Mouse (Mus musculus) urinary bladder, postnatal 36 days (tissue): ENCODE measurements around the gene Zfp616.

ENCODE experiments used
- DNase-seq, 2 experiments: peaks; one replicate each; pipeline ENCODE4 v3.0.0; 2022; ENCODE audit warnings: low spot score in 2 of 2, mixed read lengths in 1 of 2

The Zfp616 gene

GRCm38 (mm10) chr11:74069655-74070054 is at the start of gene Zfp616:
Gene Zfp616 (plus strand): TSS chr11:74069955.
- no peak for DNase-seq

- DNase-seq, result no peak
Measured at GRCm38 (mm10) chr11:74051347-74051746, 18.4 kb upstream of the Zfp616 start.

- DNase-seq, result no peak
Measured at GRCm38 (mm10) chr11:74056451-74056850, 13.3 kb upstream of the Zfp616 start, which contains the start of the genes Olfr139 and Olfr399. Gene Olfr139 (minus strand): TSS chr11:74056551. Gene Olfr399 (minus strand): TSS chr11:74056615.

GRCm38 (mm10) chr11:74100724-74101123 is 31.0 kb downstream of the Zfp616 start:
- DNase-seq, result no peak

- no peak for DNase-seq
Measured at GRCm38 (mm10) chr11:74101507-74101906, 31.8 kb downstream of the Zfp616 start.

GRCm38 (mm10) chr11:74105066-74105465 is 35.3 kb downstream of the Zfp616 start:
- no peak for DNase-seq

- no peak for DNase-seq
Measured at GRCm38 (mm10) chr11:74113412-74113811, 43.7 kb downstream of the Zfp616 start, which contains the start of gene Olfr401. Gene Olfr401 (plus strand): TSS chr11:74113712.
